8 mouse cellular contexts compared by ENCODE assay signal in the genomic region with DNA sequence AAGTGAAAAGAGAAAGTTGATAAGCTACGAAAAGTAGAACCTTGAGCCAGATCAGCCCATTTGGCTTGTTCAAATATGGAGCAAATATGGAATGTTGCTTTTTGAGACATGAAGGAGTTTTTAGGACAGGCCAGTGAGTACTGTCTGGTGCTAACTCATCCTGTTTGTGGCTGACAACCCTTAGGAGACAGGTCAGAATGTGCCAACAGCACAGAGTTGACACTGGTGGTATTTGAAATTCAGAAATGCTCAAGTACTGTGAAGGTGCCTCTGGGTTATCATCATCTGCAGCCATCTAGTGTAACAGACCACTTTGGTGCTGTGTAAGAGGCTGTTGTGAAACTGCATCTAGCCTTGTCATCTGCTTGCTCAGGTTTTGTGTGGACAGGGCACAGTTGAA. TPM values are rescaled to one million over a fixed set of nuclear protein-coding genes. Genes with fewer than 3 reads are reported as not detected.
DNase-seq lines count a peak whose midpoint lies in the region; ATAC-seq and TF ChIP-seq lines count a peak whose summit lies in the region.

No protein-coding gene starts in this region.

- no peaks in the 10 kb centered on the region for H3K27me3 ChIP-seq in lung, embryonic 14.5 days (ENCODE audit: insufficient read depth, low read length)
- H3K27me3 ChIP-seq in forebrain, embryonic 10.5 days (ENCODE audit: poor library complexity, severe bottlenecking): peaks cover 16% of the 10 kb centered on the region
- peaks cover 5% of the 10 kb centered on the region; the same call in 1 of the 2 replicates for H3K27me3 ChIP-seq in limb, embryonic 14.5 days (ENCODE audit: control insufficient read depth, insufficient read depth, low read length)
- no peaks in the 10 kb centered on the region for H3K27me3 ChIP-seq in neural tube, embryonic 15.5 days (replicated peaks)

- no peak for ATAC-seq in lung, embryonic 14.5 days (ENCODE audit: insufficient read depth)
- ATAC-seq in limb, embryonic 14.5 days (ENCODE audit: low FRiP score, low read depth): no peak
- ATAC-seq in neural tube, embryonic 15.5 days (ENCODE audit: low FRiP score): no peak

- no peak for TF ChIP-seq POLR2A in limb, embryonic 14.5 days (IDR thresholded peaks at IDR 0.05; ENCODE audit: borderline replicate concordance, extremely low read depth, insufficient read depth, insufficient read length)

- WGBS in lung, embryonic 14.5 days: 53% methylated on average over 1 of the region's 1 CpGs
- WGBS in forebrain, embryonic 10.5 days: 98% methylated on average over 1 of the region's 1 CpGs
- WGBS in limb, embryonic 14.5 days: 84% methylated on average over 1 of the region's 1 CpGs
- 77% methylated on average over 1 of the region's 1 CpGs for WGBS in neural tube, embryonic 15.5 days

- TF ChIP-seq CTCF in lung, embryonic 14.5 days (IDR thresholded peaks at IDR 0.05; ENCODE audit: low read depth): no peak

- H3K4me3 ChIP-seq in lung, embryonic 14.5 days (ENCODE audit: low read depth, low read length): peak overlapping the region; percentile 75; the same call in 1 of the 2 replicates
- H3K4me3 ChIP-seq in forebrain, embryonic 10.5 days: peak overlapping the region; percentile 90
- peak overlapping the region; percentile 7; the same call in 1 of the 2 replicates for H3K4me3 ChIP-seq in limb, embryonic 14.5 days (replicated peaks; ENCODE audit: low read length)
- peak overlapping the region; percentile 92 for H3K4me3 ChIP-seq in neural tube, embryonic 15.5 days (replicated peaks)

- 0 out of 2 replicates have a peak, but pooled peaks cover 5% of the 10 kb centered on the region for H3K4me1 ChIP-seq in lung, embryonic 14.5 days (ENCODE audit: insufficient read depth)
- peaks cover 46% of the 10 kb centered on the region for H3K4me1 ChIP-seq in forebrain, embryonic 10.5 days
- H3K4me1 ChIP-seq in limb, embryonic 14.5 days (ENCODE audit: control insufficient read depth, insufficient read depth, low read length): peaks cover 8% of the 10 kb centered on the region
- peaks cover 30% of the 10 kb centered on the region for H3K4me1 ChIP-seq in neural tube, embryonic 15.5 days

- no peaks in the 10 kb centered on the region for H3K36me3 ChIP-seq in lung, embryonic 14.5 days (ENCODE audit: insufficient read depth)
- no peaks in the 10 kb centered on the region for H3K36me3 ChIP-seq in forebrain, embryonic 10.5 days (replicated peaks)
- H3K36me3 ChIP-seq in limb, embryonic 14.5 days (ENCODE audit: control insufficient read depth, insufficient read depth, low read length): no peaks in the 10 kb centered on the region
- H3K36me3 ChIP-seq in neural tube, embryonic 15.5 days: no peaks in the 10 kb centered on the region

- no peak overlapping the region; the same call in 1 of the 2 replicates for H3K9ac ChIP-seq in lung, embryonic 14.5 days
- no peak overlapping the region for H3K9ac ChIP-seq in limb, embryonic 14.5 days (ENCODE audit: low read depth, low read length, severe bottlenecking)
- peak overlapping the region; percentile 89; the same call in 1 of the 2 replicates for H3K9ac ChIP-seq in neural tube, embryonic 15.5 days (replicated peaks)

- no peak overlapping the region for H3K27ac ChIP-seq in lung, embryonic 14.5 days (ENCODE audit: low read depth)
- no peak overlapping the region for H3K27ac ChIP-seq in forebrain, embryonic 10.5 days
- H3K27ac ChIP-seq in limb, embryonic 14.5 days (replicated peaks; ENCODE audit: low read depth, low read length): no peak overlapping the region
- H3K27ac ChIP-seq in neural tube, embryonic 15.5 days (replicated peaks): no peak overlapping the region

- no peak for DNase-seq in lung, embryonic 14.5 days
- DNase-seq in lung, postnatal 14 days: no peak
- no peak for DNase-seq in forebrain, embryonic 10.5 days (ENCODE audit: extremely low spot score, low spot score)
- no peak for DNase-seq in limb, embryonic 14.5 days (ENCODE audit: low spot score)
- DNase-seq in ovary, postnatal 10 days (ENCODE audit: low spot score): no peak
- DNase-seq in kidney, adult 11 months: no peak
- DNase-seq in left cerebral cortex, postnatal 4 days: no peak

- H3K9me3 ChIP-seq in lung, embryonic 14.5 days (ENCODE audit: low read depth, low read length): no peaks in the 10 kb centered on the region
- H3K9me3 ChIP-seq in forebrain, embryonic 10.5 days: no peaks in the 10 kb centered on the region
- no peaks in the 10 kb centered on the region for H3K9me3 ChIP-seq in limb, embryonic 14.5 days (ENCODE audit: control insufficient read depth, low read length)
- no peaks in the 10 kb centered on the region for H3K9me3 ChIP-seq in neural tube, embryonic 15.5 days (replicated peaks)

- intact Hi-C loops in left cerebral cortex, postnatal 4 days (cut with DNase I): no loop called here

- peak overlapping the region; percentile 62 for H3K4me2 ChIP-seq in lung, embryonic 14.5 days
- peak overlapping the region; percentile 71 for H3K4me2 ChIP-seq in limb, embryonic 14.5 days (replicated peaks; ENCODE audit: low read depth, low read length, severe bottlenecking)
- peak overlapping the region; percentile 77 for H3K4me2 ChIP-seq in neural tube, embryonic 15.5 days

RNA-seq across cellular contexts. Expression of gene Plcl2, which starts 1.5 kb away (rescaled TPM):
- polyA plus RNA-seq in lung, embryonic 14.5 days (2014; fragmentation: Nextera tagmentation; extraction: Ambion mirVana): 4.8 and 5.6 TPM in 2 replicates
- polyA plus RNA-seq in forebrain, embryonic 10.5 days (2016; fragmentation: Nextera tagmentation; extraction: Ambion mirVana): 5.1 and 5.7 TPM in 2 replicates
- 5.8 and 6.7 TPM in 2 replicates for polyA plus RNA-seq in limb, embryonic 14.5 days (2012; rRNA removed)
- polyA plus RNA-seq in limb, embryonic 14.5 days (2014; fragmentation: Nextera tagmentation; extraction: Ambion mirVana): 4.9 and 5.2 TPM in 2 replicates
- 8.6 and 9.3 TPM in 2 replicates for polyA plus RNA-seq in neural tube, embryonic 15.5 days (2015; fragmentation: Nextera tagmentation; extraction: Ambion mirVana)
- total RNA-seq in left cerebral cortex, postnatal 4 days (2021): 10 to 100 TPM; 51.2 to 52.0 TPM

Comparison
In these comparisons a context has a peak if more than half of its experiments do, and no peak if none do; other contexts are left out.
1. H3K4me3 ChIP-seq: peak in every context shown above with its lines; median percentile 92 in neural tube, embryonic 15.5 days; 90 in forebrain, embryonic 10.5 days; 75 in lung, embryonic 14.5 days; 7 in limb, embryonic 14.5 days.